Mouse (Mus musculus) forebrain, postnatal 0 days (tissue): Measurements from ENCODE around the gene Atcay. TPM values are rescaled to one million over a fixed set of nuclear protein-coding genes. Genes with fewer than 3 reads are reported as not detected.

ENCODE experiments used
- ATAC-seq: fragments of 200-750 bp; cut with Nextera tagmentation; 2 replicates; pipeline ENCODE4 v1.8.0; 2017; ENCODE audit warnings: mild to moderate bottlenecking, moderate library complexity
- DNase-seq: peaks from one replicate; pipeline ENCODE4 v3.0.0-alpha.2; 2015
- H3K27ac ChIP-seq: fragments of 300-500 bp; sonication (generic); 2 replicates; pipeline ENCODE4 v1.5.1; 2014; ENCODE audit warnings: low read depth, mild to moderate bottlenecking, antibody characterized with exemption, low read length, moderate library complexity, mixed read lengths
- H3K27me3 ChIP-seq: fragments of 300-500 bp; sonication (generic); 2 replicates; pipeline ENCODE4 v1.6.1; 2014; ENCODE audit warnings: mild to moderate bottlenecking, low read length, mixed read lengths; ENCODE audit not compliant: insufficient read depth
- H3K36me3 ChIP-seq: fragments of 300-500 bp; sonication (generic); 2 replicates; pipeline ENCODE4 v1.6.1; 2014; ENCODE audit warnings: mild to moderate bottlenecking, moderate library complexity; ENCODE audit not compliant: insufficient read depth
- H3K4me1 ChIP-seq: fragments of 300-500 bp; sonication (generic); 2 replicates; pipeline ENCODE4 v1.6.1; 2014; ENCODE audit warnings: antibody characterized with exemption; ENCODE audit not compliant: insufficient read depth
- H3K4me2 ChIP-seq: fragments of 300-500 bp; sonication (generic); 2 replicates; pipeline ENCODE4 v1.6.1; 2014; ENCODE audit warnings: low read depth, mild to moderate bottlenecking, moderate library complexity
- H3K4me3 ChIP-seq: fragments of 300-500 bp; sonication (generic); 2 replicates; pipeline ENCODE4 v1.5.1; 2014; ENCODE audit warnings: low read depth, low read length, mixed read lengths
- H3K9ac ChIP-seq: fragments of 300-500 bp; sonication (generic); 2 replicates; pipeline ENCODE4 v1.6.1; 2014; ENCODE audit warnings: mild to moderate bottlenecking
- H3K9me3 ChIP-seq: fragments of 300-500 bp; sonication (generic); 2 replicates; pipeline ENCODE4 v1.6.1; 2016; ENCODE audit warnings: low read length
- CTCF ChIP-seq: sonication (generic); IDR thresholded peaks from 2 replicates; pipeline ENCODE4 v1.5.1; 2016; ENCODE audit warnings: antibody characterized with exemption, control low read depth, low read depth
- WGBS: fragments of 180-500 bp; shearing (Covaris S2); extraction: QIAGEN DNeasy Blood & Tissue Kit; methylation state at CpG from one replicate; pipeline ENCODE4 v1.1.7; 2014; 5-methylcytosine and 5-hydroxymethylcytosine counted together
- microRNA-seq, 2 experiments: library from miRNA; unstranded; fragments of <30 nt; microRNA quantifications; one replicate each; pipeline ENCODE4; 2016
- polyA plus RNA-seq: library from polyadenylated mRNA; unstranded; fragments of >200 nt; fragmentation: Nextera tagmentation; extraction: Ambion mirVana; gene quantifications from 2 replicates; pipeline ENCODE4 v1.2.1, GENCODE M21; 2015
- total RNA-seq: library from RNA; depleted of rRNA; stranded (reverse); fragments of >200 nt; gene quantifications from 2 replicates; pipeline ENCODE4 v1.2.3, GENCODE M21; 2014; rRNA removed

Gene Atcay
- total and polyA plus RNA-seq, 2 experiments from 2014 or later = 79.2 to 170 TPM

- no peak for ATAC-seq
- no peak overlapping the region for H3K4me3 ChIP-seq
- no peak overlapping the region for H3K4me2 ChIP-seq
- no peaks in the 10 kb centered on the region for H3K27me3 ChIP-seq
- H3K27ac ChIP-seq = no peak overlapping the region
- H3K36me3 ChIP-seq = peaks cover 24% of the 10 kb centered on the region; the same call in 1 of the 2 replicates
- no peak for TF ChIP-seq CTCF
- no peaks in the 10 kb centered on the region for H3K9me3 ChIP-seq
- peaks cover 7% of the 10 kb centered on the region for H3K4me1 ChIP-seq
- no peak for DNase-seq
- no peak overlapping the region for H3K9ac ChIP-seq
- WGBS = 89% methylated on average over 8 of the region's 8 CpGs
Measured at GRCm38 (mm10) chr10:81165118-81165517, 65.5 kb downstream of the Atcay start.

GRCm38 (mm10) chr10:81162318-81162652 is 68.3 kb downstream of the Atcay start:
- H3K27me3 ChIP-seq = no peaks in the 10 kb centered on the region
- H3K4me1 ChIP-seq = peaks cover 4% of the 10 kb centered on the region
- TF ChIP-seq CTCF = no peak
- no peak overlapping the region for H3K4me2 ChIP-seq
- H3K9me3 ChIP-seq = no peaks in the 10 kb centered on the region
- ATAC-seq (no peak), DNase-seq (no peak)
- H3K36me3 ChIP-seq = peaks cover 43% of the 10 kb centered on the region
- 69% methylated on average over 2 of the region's 2 CpGs for WGBS
- no peak overlapping the region for H3K9ac ChIP-seq
- H3K27ac ChIP-seq = no peak overlapping the region
- H3K4me3 ChIP-seq = no peak overlapping the region

- no peak for TF ChIP-seq CTCF
- DNase-seq (no peak), ATAC-seq (no peak)
- Histone ChIP-seq H3K9ac (no peak overlapping the region), H3K27me3 (no peaks in the 10 kb centered on the region), H3K27ac (no peak overlapping the region), H3K36me3 (peaks cover 48% of the 10 kb centered on the region), H3K4me1 (peaks cover 1% of the 10 kb centered on the region), H3K4me3 (no peak overlapping the region), H3K4me2 (no peak overlapping the region), H3K9me3 (no peaks in the 10 kb centered on the region)
- WGBS = 88% methylated on average over 8 of the region's 8 CpGs
Measured at GRCm38 (mm10) chr10:81161602-81162317, 68.9 kb downstream of the Atcay start.

- no peaks in the 10 kb centered on the region for H3K9me3 ChIP-seq
- ATAC-seq (no peak), DNase-seq (no peak)
- H3K27ac ChIP-seq = no peak overlapping the region
- no peak overlapping the region for H3K9ac ChIP-seq
- H3K4me2 ChIP-seq = no peak overlapping the region
- H3K36me3 ChIP-seq = peaks cover 62% of the 10 kb centered on the region
- H3K27me3 ChIP-seq = no peaks in the 10 kb centered on the region
- 89% methylated on average over 6 of the region's 6 CpGs for WGBS
- no peaks in the 10 kb centered on the region for H3K4me1 ChIP-seq
- TF ChIP-seq CTCF = no peak
- no peak overlapping the region for H3K4me3 ChIP-seq
Measured at GRCm38 (mm10) chr10:81154736-81155135, 75.9 kb downstream of the Atcay start.

Small RNAs within 50 kb of the gene (microRNA-seq; reads per million reads assigned to microRNA genes)
- 10.5 to 14.3 reads per million in 2 experiments for gene Mir3057

Other genes starting within 250 kb of the Atcay start
Only the 30 nearest of the 31 such genes appear.
- 64.5 and 91.4 TPM in 2 replicates for gene Gng7, start 215.9 kb downstream of the Atcay start, total RNA-seq
- 76.2 and 85.7 TPM in 2 replicates for gene Gng7, start 215.9 kb downstream of the Atcay start, polyA plus RNA-seq
- gene Diras1, start 205.2 kb downstream of the Atcay start, total RNA-seq = 65.4 and 76.0 TPM in 2 replicates
- 66.1 and 70.2 TPM in 2 replicates for gene Diras1, start 205.2 kb downstream of the Atcay start, polyA plus RNA-seq
- 82.1 and 104 TPM in 2 replicates for gene Slc39a3, start 193.4 kb downstream of the Atcay start, total RNA-seq
- 43.5 and 45.2 TPM in 2 replicates for gene Slc39a3, start 193.4 kb downstream of the Atcay start, polyA plus RNA-seq
- gene Sgta, start 170.7 kb downstream of the Atcay start, total RNA-seq = 176 and 215 TPM in 2 replicates
- gene Sgta, start 170.7 kb downstream of the Atcay start, polyA plus RNA-seq = 326 and 360 TPM in 2 replicates
- gene Thop1, start 160.8 kb downstream of the Atcay start, total RNA-seq = 69.0 and 74.6 TPM in 2 replicates
- 45.9 and 52.5 TPM in 2 replicates for gene Thop1, start 160.8 kb downstream of the Atcay start, polyA plus RNA-seq
- 0.38 and 0.43 TPM in 2 replicates for gene Creb3l3, start 132.0 kb downstream of the Atcay start, total RNA-seq
- 0.29 and 0.40 TPM in 2 replicates for gene Creb3l3, start 132.0 kb downstream of the Atcay start, polyA plus RNA-seq
- 194 and 215 TPM in 2 replicates for gene Map2k2, start 124.9 kb downstream of the Atcay start, total RNA-seq
- gene Map2k2, start 124.9 kb downstream of the Atcay start, polyA plus RNA-seq = 167 and 194 TPM in 2 replicates
- gene Zbtb7a, start 95.6 kb downstream of the Atcay start, total RNA-seq = 21.6 and 27.2 TPM in 2 replicates
- gene Zbtb7a, start 95.6 kb downstream of the Atcay start, polyA plus RNA-seq = 12.4 and 15.7 TPM in 2 replicates
- gene Pias4, start 62.9 kb downstream of the Atcay start, total RNA-seq = 30.1 and 32.5 TPM in 2 replicates
- 28.1 and 35.8 TPM in 2 replicates for gene Pias4, start 62.9 kb downstream of the Atcay start, polyA plus RNA-seq
- 2,084 and 2,175 TPM in 2 replicates for gene Eef2, start 54.2 kb downstream of the Atcay start, total RNA-seq
- 466 and 485 TPM in 2 replicates for gene Eef2, start 54.2 kb downstream of the Atcay start, polyA plus RNA-seq
- gene Dapk3, start 47.8 kb downstream of the Atcay start, total RNA-seq = 64.6 and 68.9 TPM in 2 replicates
- 58.1 TPM in 2 replicates for gene Dapk3, start 47.8 kb downstream of the Atcay start, polyA plus RNA-seq
- not detected in 2 replicates for gene 4930442H23Rik, start 47.0 kb downstream of the Atcay start, total RNA-seq
- gene 4930442H23Rik, start 47.0 kb downstream of the Atcay start, polyA plus RNA-seq = 0.11 and 0.24 TPM in 2 replicates
- 0.08 TPM in 1 of 2 replicates, not detected in the other for gene Nmrk2, start 28.8 kb downstream of the Atcay start, total RNA-seq
- not detected in 2 replicates for gene Nmrk2, start 28.8 kb downstream of the Atcay start, polyA plus RNA-seq
- 51.0 and 52.1 TPM in 2 replicates for gene Zfr2, start 2.3 kb upstream of the Atcay start, total RNA-seq
- 13.0 and 18.7 TPM in 2 replicates for gene Zfr2, start 2.3 kb upstream of the Atcay start, polyA plus RNA-seq
- 87.3 and 113 TPM in 2 replicates for gene Matk, start 22.1 kb upstream of the Atcay start, total RNA-seq
- 66.4 and 79.4 TPM in 2 replicates for gene Matk, start 22.1 kb upstream of the Atcay start, polyA plus RNA-seq
- gene Mrpl54, start 36.1 kb upstream of the Atcay start, total RNA-seq = 90.2 and 94.9 TPM in 2 replicates
- 134 and 148 TPM in 2 replicates for gene Mrpl54, start 36.1 kb upstream of the Atcay start, polyA plus RNA-seq
- 43.3 and 44.6 TPM in 2 replicates for gene Apba3, start 36.1 kb upstream of the Atcay start, total RNA-seq
- gene Apba3, start 36.1 kb upstream of the Atcay start, polyA plus RNA-seq = 22.8 and 24.8 TPM in 2 replicates
- gene Tjp3, start 60.7 kb upstream of the Atcay start, total RNA-seq = 6.3 and 8.5 TPM in 2 replicates
- 5.7 and 6.4 TPM in 2 replicates for gene Tjp3, start 60.7 kb upstream of the Atcay start, polyA plus RNA-seq
- gene Pip5k1c, start 62.1 kb upstream of the Atcay start, total RNA-seq = 189 and 229 TPM in 2 replicates
- gene Pip5k1c, start 62.1 kb upstream of the Atcay start, polyA plus RNA-seq = 110 and 130 TPM in 2 replicates
- gene Cactin, start 90.3 kb upstream of the Atcay start, total RNA-seq = 24.2 and 43.4 TPM in 2 replicates
- 19.9 and 24.2 TPM in 2 replicates for gene Cactin, start 90.3 kb upstream of the Atcay start, polyA plus RNA-seq
- gene Tbxa2r, start 97.9 kb upstream of the Atcay start, total RNA-seq = 2.4 and 3.9 TPM in 2 replicates
- gene Tbxa2r, start 97.9 kb upstream of the Atcay start, polyA plus RNA-seq = 3.3 and 3.4 TPM in 2 replicates
- gene Gipc3, start 112.4 kb upstream of the Atcay start, total RNA-seq = 0.15 TPM in 1 of 2 replicates, not detected in the other
- not detected in 2 replicates for gene Gipc3, start 112.4 kb upstream of the Atcay start, polyA plus RNA-seq
- gene Hmg20b, start 119.6 kb upstream of the Atcay start, total RNA-seq = 15.1 and 21.6 TPM in 2 replicates
- 25.1 and 25.2 TPM in 2 replicates for gene Hmg20b, start 119.6 kb upstream of the Atcay start, polyA plus RNA-seq
- gene Mfsd12, start 126.7 kb upstream of the Atcay start, total RNA-seq = 19.8 and 23.4 TPM in 2 replicates
- gene Mfsd12, start 126.7 kb upstream of the Atcay start, polyA plus RNA-seq = 10.1 TPM in 2 replicates
- gene 4930404N11Rik, start 135.0 kb upstream of the Atcay start, total RNA-seq = not detected in 2 replicates
- gene 4930404N11Rik, start 135.0 kb upstream of the Atcay start, polyA plus RNA-seq = 0.16 and 0.20 TPM in 2 replicates
- gene Fzr1, start 147.7 kb upstream of the Atcay start, total RNA-seq = 60.2 and 67.2 TPM in 2 replicates
- 128 and 132 TPM in 2 replicates for gene Fzr1, start 147.7 kb upstream of the Atcay start, polyA plus RNA-seq
- gene Dohh, start 153.6 kb upstream of the Atcay start, total RNA-seq = 126 and 139 TPM in 2 replicates
- gene Dohh, start 153.6 kb upstream of the Atcay start, polyA plus RNA-seq = 111 and 125 TPM in 2 replicates
- 2.5 and 3.3 TPM in 2 replicates for gene Gm48551, start 153.6 kb upstream of the Atcay start, total RNA-seq
- 5.0 and 7.3 TPM in 2 replicates for gene Gm48551, start 153.6 kb upstream of the Atcay start, polyA plus RNA-seq
- 5.8 and 16.6 TPM in 2 replicates for gene Gm48552, start 158.2 kb upstream of the Atcay start, total RNA-seq
- 1.9 and 3.7 TPM in 2 replicates for gene Gm48552, start 158.2 kb upstream of the Atcay start, polyA plus RNA-seq
- 0.77 and 1.3 TPM in 2 replicates for gene Smim24, start 162.2 kb upstream of the Atcay start, total RNA-seq
- gene Smim24, start 162.2 kb upstream of the Atcay start, polyA plus RNA-seq = 1.7 TPM in 2 replicates